Mouse (Mus musculus): Measurements from ENCODE around the gene Zfand3.

Gene Zfand3

DNA sequence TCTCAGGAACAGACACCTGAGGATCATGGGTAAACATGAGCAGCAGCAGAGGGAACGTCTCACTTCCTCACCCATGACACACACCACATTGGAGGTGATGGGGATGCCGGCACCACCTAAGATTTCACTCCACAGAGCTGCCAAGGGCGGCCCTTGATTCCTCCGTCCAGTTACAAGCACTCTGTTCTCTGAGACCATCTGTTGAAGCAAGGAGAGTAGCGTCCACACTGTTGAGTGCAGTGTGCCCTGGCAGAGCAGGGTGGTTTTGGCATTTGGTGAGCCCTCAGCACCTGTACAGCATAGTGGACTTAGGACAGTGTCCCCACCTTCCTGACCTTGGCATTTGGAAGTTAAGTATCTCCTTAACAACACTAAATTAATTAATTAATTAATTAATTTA lies 107.0 kb downstream of the Zfand3 start:
- no peak for DNase-seq

DNA sequence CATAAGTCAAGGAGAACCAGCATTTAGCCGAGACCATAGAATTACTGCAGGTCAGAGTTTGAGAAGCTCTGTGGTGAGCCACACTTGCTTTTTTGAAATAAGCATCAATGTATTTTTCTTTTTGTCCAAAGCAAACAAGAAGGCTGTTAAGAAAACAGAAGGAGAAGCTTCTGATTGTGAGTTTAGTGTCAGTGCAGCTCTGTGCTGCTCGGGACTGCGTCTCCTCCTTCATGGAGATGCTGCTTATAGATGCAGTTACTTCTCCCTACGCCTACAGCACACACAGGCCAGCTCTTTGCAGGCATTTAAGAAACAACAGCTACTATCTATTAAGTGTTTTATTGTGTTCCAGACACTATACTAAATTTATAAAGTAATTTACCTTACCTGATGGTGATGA lies 107.5 kb downstream of the Zfand3 start:
- no peak for DNase-seq

DNA sequence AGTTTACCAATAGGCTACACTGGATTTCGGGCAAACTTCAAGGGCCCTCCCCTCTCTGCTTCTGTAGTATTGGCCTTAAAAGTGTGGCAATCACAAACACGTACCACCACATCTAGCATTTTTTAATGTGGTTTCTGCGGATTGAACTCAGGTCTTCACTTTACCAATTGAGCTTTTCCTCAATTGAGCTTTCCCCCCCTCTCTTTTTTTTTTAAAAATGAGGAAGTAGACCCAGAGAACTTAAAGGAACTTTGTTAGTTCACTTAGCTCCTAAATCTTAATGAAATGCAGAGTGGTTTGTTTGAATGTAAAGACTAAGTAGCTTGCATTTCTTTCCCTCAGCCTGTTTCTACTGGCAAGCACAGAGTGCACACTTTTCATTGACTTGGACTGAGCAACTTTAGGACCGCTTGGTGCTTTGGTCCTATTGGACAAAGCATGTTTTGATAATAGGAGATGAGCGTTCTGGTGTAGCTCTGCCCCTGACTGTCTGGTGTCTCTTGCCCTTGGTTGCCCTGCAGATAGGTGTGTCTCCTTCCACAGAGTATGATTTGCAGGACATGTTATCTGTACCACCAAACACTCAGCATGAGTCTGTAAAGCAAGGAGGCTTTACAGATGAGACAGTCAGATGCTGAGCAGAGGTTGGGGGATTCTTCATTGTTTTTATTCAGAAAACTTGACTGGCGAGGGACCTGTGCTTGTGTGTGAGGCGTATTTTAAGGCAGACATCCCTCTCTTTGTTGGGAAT lies 108.2 kb downstream of the Zfand3 start:
- no peak for DNase-seq

DNA sequence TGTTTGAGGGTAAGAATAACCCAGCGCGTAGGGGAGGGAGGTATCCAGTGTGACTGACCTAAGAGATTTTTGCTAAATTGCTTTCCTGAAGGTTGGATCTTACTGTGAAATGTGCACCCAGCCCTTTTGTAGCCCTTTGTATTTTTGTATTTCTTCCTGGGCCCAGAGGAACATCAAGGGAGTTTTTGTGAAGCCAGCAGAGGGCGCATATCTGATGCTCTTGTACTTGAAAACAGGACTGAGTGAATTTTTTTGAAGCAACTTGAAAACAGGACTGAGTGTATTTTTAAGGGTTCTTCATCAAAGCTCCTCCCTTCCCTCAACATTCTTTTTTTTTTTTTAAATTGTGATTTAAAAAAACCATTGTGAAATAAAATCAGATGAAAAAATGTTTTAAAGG lies 110.2 kb downstream of the Zfand3 start:
- DNase-seq: peak; percentile 71

GRCm38 (mm10) chr17:30116226-30116625 lies 111.7 kb downstream of the Zfand3 start:
- DNase-seq: no peak

GRCm38 (mm10) chr17:30118036-30118435 lies 113.5 kb downstream of the Zfand3 start:
- DNase-seq: no peak

GRCm38 (mm10) chr17:30122278-30122677 lies 117.7 kb downstream of the Zfand3 start:
- no peak for DNase-seq

- DNase-seq: no peak
These were observed 123.9 kb downstream of the Zfand3 start for GRCm38 (mm10) chr17:30128456-30128855.

- no peak for DNase-seq
These were observed 124.7 kb downstream of the Zfand3 start for GRCm38 (mm10) chr17:30129220-30129619.

DNA sequence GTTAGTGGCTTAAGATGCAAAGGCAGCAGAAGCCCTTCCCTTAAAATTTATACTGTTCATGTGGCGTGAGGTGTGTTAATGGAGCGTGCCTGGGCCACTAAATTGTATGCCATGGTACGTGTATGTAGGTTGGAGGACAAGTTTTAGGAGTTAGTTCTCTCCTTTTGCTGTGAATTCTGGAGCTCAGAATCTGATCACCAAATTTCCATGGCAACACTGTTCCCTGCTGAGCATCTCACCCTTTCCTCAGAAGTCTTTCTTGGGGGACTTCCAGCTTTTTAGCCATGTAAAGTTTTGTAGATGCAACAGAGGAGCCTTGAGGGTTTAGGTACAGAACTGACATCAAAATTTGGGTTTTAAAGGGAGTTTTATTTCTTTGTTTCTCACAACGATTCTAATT lies 125.8 kb downstream of the Zfand3 start:
- DNase-seq: no peak

DNA sequence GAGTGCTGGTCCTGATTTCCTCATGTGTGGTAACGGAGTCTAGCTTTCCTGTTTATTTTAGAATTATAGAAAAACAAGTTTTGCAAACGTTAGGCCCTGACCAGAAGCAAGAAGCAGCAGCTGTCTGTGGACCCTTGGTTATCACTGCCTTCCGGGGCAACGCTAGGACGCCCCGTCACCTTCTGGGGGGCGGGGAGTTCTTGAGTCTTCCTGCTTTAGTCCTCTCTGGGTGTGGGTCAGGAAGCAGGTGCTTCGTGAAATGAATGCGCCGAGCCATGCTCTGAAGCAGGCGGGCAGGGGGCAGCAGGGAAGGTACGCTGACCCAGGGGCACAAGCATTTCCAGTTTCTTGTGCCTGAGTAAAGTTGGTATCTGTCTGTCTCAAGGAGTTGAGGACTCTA lies 129.1 kb downstream of the Zfand3 start:
- peak; percentile 63 for DNase-seq

DNA sequence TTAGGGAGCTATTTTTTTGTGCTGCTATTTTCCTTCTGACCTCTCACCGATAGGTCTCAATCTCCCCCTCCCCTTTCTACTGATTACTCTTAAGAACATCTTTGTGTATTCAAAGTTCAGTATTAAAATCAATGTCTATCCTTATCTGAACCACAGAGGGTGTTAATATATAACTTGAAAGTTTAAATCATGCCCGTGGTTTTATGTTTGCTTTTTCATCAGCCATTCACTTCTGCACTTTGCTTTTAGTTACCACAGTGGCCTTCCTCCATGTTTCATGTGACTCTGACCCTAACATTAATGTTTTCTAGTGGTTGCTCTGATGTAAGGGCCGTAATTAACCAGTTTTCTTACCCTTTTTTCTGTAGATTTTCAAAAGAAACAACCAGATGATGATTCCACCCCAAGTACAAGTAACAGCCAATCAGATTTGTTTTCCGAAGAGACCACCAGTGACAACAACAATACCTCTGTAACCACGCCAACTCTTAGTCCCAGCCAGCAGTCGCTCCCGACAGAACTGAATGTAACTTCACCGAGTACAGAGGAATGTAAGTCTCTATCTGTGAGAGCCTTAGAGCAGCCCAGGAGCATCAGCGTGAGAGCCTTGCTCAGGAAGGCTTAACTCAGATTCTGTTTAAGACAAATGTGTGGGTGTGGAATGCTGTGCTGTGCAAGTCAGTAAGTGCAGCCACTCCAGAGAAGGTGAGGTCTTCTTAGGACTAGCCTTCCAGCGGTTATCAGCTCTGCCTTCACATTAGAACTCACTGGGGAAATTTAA lies 130.6 kb downstream of the Zfand3 start:
- no peak for DNase-seq

DNA sequence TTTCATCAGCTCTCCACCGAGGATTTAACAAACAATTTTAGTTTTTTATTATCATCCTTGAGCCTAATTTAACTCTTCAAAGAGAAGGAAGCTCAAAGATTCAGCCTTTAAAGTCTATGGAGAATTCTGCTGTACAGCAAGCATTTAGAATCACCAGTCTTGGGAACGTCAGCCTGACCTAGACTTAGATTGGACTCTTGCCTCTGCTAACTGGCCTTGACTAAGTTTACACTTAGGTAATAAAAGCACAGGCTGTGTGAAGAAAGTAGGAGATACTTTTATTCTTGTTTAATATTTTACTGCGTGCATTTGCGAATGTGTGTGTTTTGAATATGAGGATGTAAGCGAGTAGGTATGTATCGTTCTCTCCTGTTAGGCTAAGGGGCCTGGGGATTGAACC lies 131.4 kb downstream of the Zfand3 start:
- DNase-seq: no peak

DNA sequence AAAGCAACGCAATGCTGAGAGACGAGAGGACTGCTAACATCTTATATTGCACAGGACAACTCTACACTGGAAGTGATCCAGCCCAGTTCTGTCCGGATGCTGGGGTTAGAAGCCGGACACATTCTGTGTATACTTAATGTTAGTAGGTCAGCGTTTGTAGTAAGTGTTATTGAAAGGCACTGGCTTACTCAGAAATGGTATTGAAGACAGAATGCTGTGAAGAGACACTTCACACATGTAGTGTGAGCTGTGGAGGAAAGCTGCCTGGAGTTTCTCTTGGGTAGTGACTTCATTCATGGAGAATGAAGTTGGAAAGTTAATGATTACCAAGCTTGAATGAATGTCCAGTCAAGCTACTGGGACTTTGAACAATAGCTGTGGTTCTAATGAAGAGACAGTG lies 132.2 kb downstream of the Zfand3 start:
- no peak for DNase-seq

- no peak for DNase-seq
These were observed 132.6 kb downstream of the Zfand3 start for GRCm38 (mm10) chr17:30137115-30137514.

DNA sequence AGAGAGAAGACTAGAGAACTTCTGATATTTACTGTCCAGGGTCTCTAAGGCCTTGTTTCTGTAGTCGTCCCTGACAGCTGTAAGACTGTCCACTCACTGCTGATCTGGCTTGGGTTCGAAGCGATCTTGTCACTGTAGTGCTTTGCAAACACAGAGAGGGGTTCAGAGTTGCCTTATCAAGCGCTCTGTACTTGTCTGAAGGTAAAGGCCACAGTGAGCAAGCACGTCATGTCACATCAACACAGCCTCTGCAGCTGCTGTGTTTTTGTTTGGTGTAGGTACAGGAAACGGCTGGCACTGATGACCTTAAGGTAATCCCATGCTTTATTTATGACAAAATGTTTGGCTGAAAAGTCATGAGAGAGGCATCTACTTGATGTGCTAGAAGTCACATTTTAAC lies 139.6 kb downstream of the Zfand3 start:
- DNase-seq: no peak

- DNase-seq: no peak
These were observed 141.1 kb downstream of the Zfand3 start for GRCm38 (mm10) chr17:30145596-30146149.

GRCm38 (mm10) chr17:30146555-30146954 lies 142.0 kb downstream of the Zfand3 start:
- DNase-seq: no peak

GRCm38 (mm10) chr17:30147897-30148296 lies 143.4 kb downstream of the Zfand3 start:
- DNase-seq: no peak

GRCm38 (mm10) chr17:30148320-30148719 lies 143.8 kb downstream of the Zfand3 start:
- no peak for DNase-seq

- DNase-seq: no peak
These were observed 145.4 kb downstream of the Zfand3 start for GRCm38 (mm10) chr17:30149911-30150310.

GRCm38 (mm10) chr17:30154144-30154543 lies 149.6 kb downstream of the Zfand3 start:
- DNase-seq: no peak

DNA sequence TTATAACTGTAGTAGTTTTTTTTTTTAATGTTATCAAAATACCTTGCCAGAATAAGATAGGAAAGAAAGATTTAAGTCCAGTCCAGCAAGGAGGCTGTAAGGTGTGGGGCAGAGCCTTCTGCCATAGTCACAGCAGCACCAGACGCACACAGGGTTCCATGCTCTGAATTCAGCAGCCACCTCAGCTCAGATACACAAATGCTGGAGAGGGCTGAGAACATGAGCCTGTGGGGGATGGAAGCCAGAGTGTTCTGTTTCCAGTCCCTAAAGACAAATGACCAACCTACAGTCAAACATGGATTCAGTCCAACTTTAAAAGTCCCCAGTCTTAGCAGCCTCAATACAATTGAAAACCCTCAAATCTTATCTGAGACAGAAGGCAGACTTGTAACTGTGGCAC lies 150.3 kb downstream of the Zfand3 start:
- no peak for DNase-seq

- DNase-seq: no peak
These were observed 150.9 kb downstream of the Zfand3 start for GRCm38 (mm10) chr17:30155411-30155925.

Data from thymus, postnatal 14 days (tissue).